Mouse (Mus musculus): ENCODE results near the gene Sec24c. TPM values are rescaled to one million over a fixed set of nuclear protein-coding genes. Genes with fewer than 3 reads are reported as not detected.
"Not testable (repeated sequence)": the region's sequence is repeated elsewhere in the genome, so short reads cannot be mapped to it uniquely, and the experiment has no call there.

Gene Sec24c
- total RNA-seq (2021) = 100 to 1,000 TPM; 109 to 142 TPM
- polyA plus RNA-seq (2012; rRNA removed) = 283 and 329 TPM in 2 replicates
- long read RNA-seq, full-length matches to known transcripts = 8 of 54 reads
- long read RNA-seq, partial matches to known transcripts = 43 of 54 reads
- long read RNA-seq, other reads (novel, unspliced or antisense) = 3 of 54 reads

- DNase-seq = peak; percentile 97
Observed at GRCm38 (mm10) chr14:20674064-20674833, at the start of gene Sec24c. Gene Sec24c (plus strand): TSS chr14:20674308.

GRCm38 (mm10) chr14:20626447-20626846 is 47.7 kb upstream of the Sec24c start:
- no peak for DNase-seq

GRCm38 (mm10) chr14:20626971-20627370 is 47.1 kb upstream of the Sec24c start:
- DNase-seq = no peak

GRCm38 (mm10) chr14:20631253-20631652 is 42.9 kb upstream of the Sec24c start:
- DNase-seq = no peak

GRCm38 (mm10) chr14:20635546-20635945 is 38.6 kb upstream of the Sec24c start:
- DNase-seq = no peak

GRCm38 (mm10) chr14:20636968-20637367 is 37.1 kb upstream of the Sec24c start:
- DNase-seq = not testable (repeated sequence)

- no peak for DNase-seq
Observed at GRCm38 (mm10) chr14:20637818-20638574, 36.1 kb upstream of the Sec24c start.

- DNase-seq = no peak
Observed at GRCm38 (mm10) chr14:20638702-20639101, 35.4 kb upstream of the Sec24c start.

- DNase-seq = peak; percentile 29
Observed at GRCm38 (mm10) chr14:20639918-20640619, 34.0 kb upstream of the Sec24c start.

GRCm38 (mm10) chr14:20640644-20641437 is 33.3 kb upstream of the Sec24c start, which contains the start of gene Usp54:
Gene Usp54 (minus strand): TSS chr14:20641063.
- DNase-seq = peak; percentile 98

GRCm38 (mm10) chr14:20641438-20641875 is 32.7 kb upstream of the Sec24c start:
- DNase-seq = no peak

- no peak for DNase-seq
Observed at GRCm38 (mm10) chr14:20645547-20645946, 28.6 kb upstream of the Sec24c start.

- DNase-seq = no peak
Observed at GRCm38 (mm10) chr14:20646381-20646780, 27.7 kb upstream of the Sec24c start.

GRCm38 (mm10) chr14:20651000-20651399 is 23.1 kb upstream of the Sec24c start:
- DNase-seq = no peak

- no peak for DNase-seq
Observed at GRCm38 (mm10) chr14:20651722-20652256, 22.3 kb upstream of the Sec24c start.

- DNase-seq = no peak
Observed at GRCm38 (mm10) chr14:20654690-20655421, 19.3 kb upstream of the Sec24c start.

- DNase-seq = no peak
Observed at GRCm38 (mm10) chr14:20655731-20656130, 18.4 kb upstream of the Sec24c start.

- no peak for DNase-seq
Observed at GRCm38 (mm10) chr14:20656361-20656760, 17.7 kb upstream of the Sec24c start, which contains the start of gene Myoz1. Gene Myoz1 (minus strand): TSS chr14:20656540.

GRCm38 (mm10) chr14:20658326-20658725 is 15.8 kb upstream of the Sec24c start:
- DNase-seq = peak; percentile 28

GRCm38 (mm10) chr14:20658902-20659301 is 15.2 kb upstream of the Sec24c start:
- no peak for DNase-seq

All from adrenal gland, adult 2 months (tissue).